Comparison of ENCODE assay signal across 19 mouse cellular contexts in the genomic region with DNA sequence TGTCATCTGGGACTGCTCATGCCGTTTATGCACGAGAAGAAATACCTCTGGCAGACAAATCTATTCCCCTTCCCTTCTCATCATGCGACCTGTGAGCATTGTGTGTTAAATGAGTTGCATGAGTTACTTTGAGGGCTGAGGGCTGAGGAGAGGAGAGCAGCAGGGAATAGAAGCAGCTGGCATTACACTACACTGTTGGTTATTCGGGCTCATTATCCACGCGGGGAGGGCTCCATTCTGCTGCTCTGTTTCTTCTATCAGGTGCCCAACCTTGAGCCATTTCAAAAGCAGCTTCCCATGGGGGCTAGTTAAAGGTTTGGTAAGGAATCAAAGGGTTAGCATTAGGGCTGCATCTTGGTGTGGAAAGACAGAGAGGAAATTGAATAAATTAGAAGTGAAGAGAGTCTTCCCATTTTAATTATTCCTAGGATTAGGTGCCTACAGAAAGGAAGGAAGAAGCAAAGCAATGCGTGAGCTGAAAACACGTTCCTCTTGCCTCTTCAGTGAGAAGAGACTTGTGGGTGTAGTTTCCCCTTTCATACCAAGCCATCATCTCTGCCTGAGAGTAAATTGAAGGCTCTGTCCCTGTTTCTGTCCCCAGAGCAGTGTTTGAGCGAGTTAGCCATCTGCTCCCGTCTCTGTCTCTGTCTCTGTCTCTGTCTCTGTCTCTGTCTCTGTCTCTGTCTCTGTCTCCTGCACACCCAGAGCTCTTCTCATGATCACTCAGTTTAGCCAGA.
DNase-seq lines count a peak whose midpoint lies in the region; ATAC-seq lines count a peak whose summit lies in the region.
"Had no signal": no experiment of that assay in that cellular context is flagged by ENCODE, and none has a peak within 500 bp of the region (broad histone marks: within the 10 kb centered on the region; RNA-seq: fewer than 3 reads in every experiment).

No protein-coding gene starts in this region.

- DNase-seq in heart, adult 11 months: peak; percentile 42
- no peak for DNase-seq in heart, adult 8-10 months (ENCODE audit: low spot score)
- DNase-seq in forebrain, embryonic 11.5 days (ENCODE audit: low spot score): no peak
- DNase-seq in ovary, postnatal 10 days (ENCODE audit: low spot score): no peak
- DNase-seq: adrenal gland, postnatal 14 days; cerebellum, adult 2 months; gastrocnemius, postnatal 10 days; heart, postnatal 10 days; lung, adult 2 months; retina, postnatal 1 day; thymus, postnatal 25 days had no signal

- H3K27ac ChIP-seq in forebrain, embryonic 11.5 days (ENCODE audit: low read depth, low read length): no peak overlapping the region
- no peak overlapping the region for H3K27ac ChIP-seq in hindbrain, embryonic 15.5 days (replicated peaks)
- peak overlapping the region; percentile 60 for H3K27ac ChIP-seq in midbrain, embryonic 15.5 days
- H3K27ac ChIP-seq in intestine, embryonic 15.5 days: no peak overlapping the region
- H3K27ac ChIP-seq: embryonic facial prominence, embryonic 13.5 days; heart, embryonic 10.5 days; limb, embryonic 10.5 days; macrophage had no signal

- no peaks in the 10 kb centered on the region for H3K9me3 ChIP-seq in forebrain, embryonic 11.5 days (ENCODE audit: control insufficient read depth, low read length)
- no peaks in the 10 kb centered on the region for H3K9me3 ChIP-seq in hindbrain, embryonic 15.5 days
- H3K9me3 ChIP-seq in midbrain, embryonic 15.5 days: no peaks in the 10 kb centered on the region
- no peaks in the 10 kb centered on the region for H3K9me3 ChIP-seq in intestine, embryonic 15.5 days
- H3K9me3 ChIP-seq: embryonic facial prominence, embryonic 13.5 days; heart, embryonic 10.5 days; limb, embryonic 10.5 days had no signal

- no peak overlapping the region for H3K9ac ChIP-seq in forebrain, embryonic 11.5 days (ENCODE audit: low read length)
- no peak overlapping the region for H3K9ac ChIP-seq in hindbrain, embryonic 15.5 days
- no peak overlapping the region for H3K9ac ChIP-seq in midbrain, embryonic 15.5 days
- no peak overlapping the region for H3K9ac ChIP-seq in intestine, embryonic 15.5 days
- H3K9ac ChIP-seq: embryonic facial prominence, embryonic 13.5 days had no signal

- WGBS in forebrain, embryonic 11.5 days: 46% methylated on average over 10 of the region's 10 CpGs
- 54% methylated on average over 10 of the region's 10 CpGs for whole genome bisulfite sequencing in hindbrain, embryonic 15.5 days
- 38% methylated on average over 10 of the region's 10 CpGs for WGBS in midbrain, embryonic 15.5 days
- 70% methylated on average over 10 of the region's 10 CpGs for WGBS in intestine, embryonic 15.5 days

- no peak overlapping the region for H3K4me2 ChIP-seq in forebrain, embryonic 11.5 days (ENCODE audit: low read depth, low read length, severe bottlenecking)
- H3K4me2 ChIP-seq in hindbrain, embryonic 15.5 days: no peak overlapping the region
- no peak overlapping the region for H3K4me2 ChIP-seq in midbrain, embryonic 15.5 days
- H3K4me2 ChIP-seq in intestine, embryonic 15.5 days (replicated peaks): no peak overlapping the region
- H3K4me2 ChIP-seq: embryonic facial prominence, embryonic 13.5 days; liver, embryonic 11.5 days had no signal

- no peak overlapping the region for H3K4me3 ChIP-seq in forebrain, embryonic 11.5 days (ENCODE audit: low read depth, low read length)
- H3K4me3 ChIP-seq in hindbrain, embryonic 15.5 days: no peak overlapping the region
- no peak overlapping the region for H3K4me3 ChIP-seq in midbrain, embryonic 15.5 days
- H3K4me3 ChIP-seq in intestine, embryonic 15.5 days (replicated peaks): no peak overlapping the region
- H3K4me3 ChIP-seq: embryonic facial prominence, embryonic 13.5 days; heart, embryonic 10.5 days; limb, embryonic 10.5 days had no signal

- 0 out of 2 replicates have a peak, but pooled peaks cover 2% of the 10 kb centered on the region for H3K4me1 ChIP-seq in forebrain, embryonic 11.5 days (replicated peaks; ENCODE audit: control insufficient read depth, insufficient read depth, low read length)
- H3K4me1 ChIP-seq in hindbrain, embryonic 15.5 days (replicated peaks): peaks cover 8% of the 10 kb centered on the region; the same call in 1 of the 2 replicates
- peaks cover 10% of the 10 kb centered on the region for H3K4me1 ChIP-seq in midbrain, embryonic 15.5 days
- no peaks in the 10 kb centered on the region for H3K4me1 ChIP-seq in intestine, embryonic 15.5 days (replicated peaks)
- H3K4me1 ChIP-seq: heart, embryonic 10.5 days; limb, embryonic 10.5 days had no signal

- peak; percentile 56; the same call in 1 of the 2 replicates for ATAC-seq in forebrain, embryonic 11.5 days (replicated peaks; ENCODE audit: low FRiP score)
- ATAC-seq in hindbrain, embryonic 15.5 days (ENCODE audit: low FRiP score, low read depth): 0 out of 2 replicates have a peak, but pooled peaks have one; percentile 30
- ATAC-seq in midbrain, embryonic 15.5 days (replicated peaks): peak; percentile 85
- no peak for ATAC-seq in intestine, embryonic 15.5 days

- no peaks in the 10 kb centered on the region for H3K36me3 ChIP-seq in forebrain, embryonic 11.5 days (ENCODE audit: control insufficient read depth, insufficient read depth, low read length)
- H3K36me3 ChIP-seq in hindbrain, embryonic 15.5 days: no peaks in the 10 kb centered on the region
- H3K36me3 ChIP-seq in midbrain, embryonic 15.5 days (replicated peaks): no peaks in the 10 kb centered on the region
- no peaks in the 10 kb centered on the region for H3K36me3 ChIP-seq in intestine, embryonic 15.5 days
- H3K36me3 ChIP-seq: embryonic facial prominence, embryonic 13.5 days; heart, embryonic 10.5 days; limb, embryonic 10.5 days had no signal

- H3K27me3 ChIP-seq in forebrain, embryonic 11.5 days (ENCODE audit: control insufficient read depth, insufficient read depth, low read length): no peaks in the 10 kb centered on the region
- H3K27me3 ChIP-seq in hindbrain, embryonic 15.5 days: no peaks in the 10 kb centered on the region
- H3K27me3 ChIP-seq in midbrain, embryonic 15.5 days (replicated peaks): no peaks in the 10 kb centered on the region
- no peaks in the 10 kb centered on the region for H3K27me3 ChIP-seq in intestine, embryonic 15.5 days (replicated peaks)
- H3K27me3 ChIP-seq: embryonic facial prominence, embryonic 13.5 days had no signal
